Mouse (Mus musculus): ENCODE data around the gene Rln3.

DNA sequence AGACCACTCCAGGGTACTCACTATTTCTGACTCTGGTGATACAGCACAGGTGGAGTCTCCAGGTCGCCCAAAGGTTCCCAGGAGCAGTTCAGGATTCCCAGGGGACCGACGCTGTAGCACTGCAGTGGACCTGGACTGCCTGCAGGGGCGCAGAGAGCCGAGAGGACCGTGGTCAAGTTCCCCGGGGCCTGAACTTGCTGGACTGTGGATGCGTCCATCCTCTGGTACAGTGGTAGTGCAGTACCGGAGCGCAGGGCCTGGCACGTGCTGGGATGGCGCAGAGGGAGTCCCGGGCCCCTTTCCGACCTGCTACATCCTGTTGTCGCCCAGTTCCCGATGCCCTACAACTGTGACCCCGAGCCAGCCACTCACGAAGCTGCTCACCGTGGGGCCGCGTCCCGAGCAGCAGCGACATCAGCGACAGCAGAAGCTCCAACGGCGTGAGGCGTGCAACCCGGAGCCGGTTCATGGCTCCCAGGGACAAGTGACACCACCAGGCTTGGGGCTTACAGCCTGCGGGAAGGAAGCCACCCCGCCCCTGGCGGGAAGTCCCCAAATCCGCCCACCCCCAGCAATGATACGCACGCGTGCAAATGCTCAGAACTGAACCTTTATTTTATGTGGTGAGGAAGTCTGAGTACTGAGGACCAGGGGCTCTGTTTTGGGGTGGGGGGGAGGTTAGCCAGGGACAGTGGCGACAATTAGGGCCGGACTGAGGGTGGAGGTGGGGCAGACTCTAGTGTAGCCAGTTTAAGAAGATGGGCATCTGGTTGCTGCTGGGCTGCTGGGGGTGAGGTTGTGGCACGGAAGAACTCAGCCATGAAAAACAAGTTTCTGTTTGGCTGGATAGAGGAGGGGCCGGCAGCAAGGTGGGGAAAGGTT is 2.5 kb downstream of the Rln3 start, which contains the start of gene Il27ra:
- no peak for TF ChIP-seq ZMIZ1 (IDR thresholded peaks at IDR 0.05; ENCODE audit: low read depth, low read length)
- no peak for TF ChIP-seq EP300 (IDR thresholded peaks at IDR 0.05; ENCODE audit: low read length)
- TF ChIP-seq RAD21 (IDR thresholded peaks at IDR 0.05; ENCODE audit: low read depth, low read length): peak; percentile 51
- TF ChIP-seq USF1 (IDR thresholded peaks at IDR 0.05; ENCODE audit: low read depth, low read length): no peak
- peak; percentile 45 for TF ChIP-seq NRF1 (IDR thresholded peaks at IDR 0.05; ENCODE audit: low read depth, low read length)
